Mouse (Mus musculus): Measurements from ENCODE around the gene Fam209. TPM values are rescaled to one million over a fixed set of nuclear protein-coding genes. Genes with fewer than 3 reads are reported as not detected.

The Fam209 gene
- polyA plus RNA-seq, 1 experiment from 2014 or later: not detected

- Histone ChIP-seq H3K36me3 (ENCODE audit: control insufficient read depth, insufficient read depth, low read length) (no peaks in the 10 kb centered on the region; the same call in 1 of the 2 replicates), H3K9ac (ENCODE audit: low read depth, low read length) (no peak overlapping the region), H3K4me3 (ENCODE audit: low read depth, low read length) (no peak overlapping the region), H3K27me3 (ENCODE audit: control insufficient read depth, insufficient read depth, low read length) (no peaks in the 10 kb centered on the region), H3K9me3 (ENCODE audit: control insufficient read depth, low read length) (no peaks in the 10 kb centered on the region), H3K4me2 (replicated peaks; ENCODE audit: low read depth, low read length) (no peak overlapping the region), H3K27ac (ENCODE audit: low read depth, low read length) (no peak overlapping the region), H3K4me1 (replicated peaks; ENCODE audit: control insufficient read depth, insufficient read depth, low read length) (no peaks in the 10 kb centered on the region)
- 94% methylated on average over 5 of the region's 5 CpGs for WGBS
- ATAC-seq (ENCODE audit: low FRiP score) (no peak), DNase-seq (ENCODE audit: low spot score) (no peak)
Measured at GRCm38 (mm10) chr2:172467206-172467605, 5.1 kb upstream of the Fam209 start.

- H3K36me3 ChIP-seq (ENCODE audit: control insufficient read depth, insufficient read depth, low read length): no peaks in the 10 kb centered on the region; the same call in 1 of the 2 replicates
- H3K4me2 ChIP-seq (replicated peaks; ENCODE audit: low read depth, low read length): no peak overlapping the region
- H3K27ac ChIP-seq (ENCODE audit: low read depth, low read length): no peak overlapping the region
- DNase-seq (ENCODE audit: low spot score) (no peak), ATAC-seq (ENCODE audit: low FRiP score) (no peak)
- H3K9ac ChIP-seq (ENCODE audit: low read depth, low read length): no peak overlapping the region
- H3K4me1 ChIP-seq (replicated peaks; ENCODE audit: control insufficient read depth, insufficient read depth, low read length): no peaks in the 10 kb centered on the region
- no peaks in the 10 kb centered on the region for H3K27me3 ChIP-seq (ENCODE audit: control insufficient read depth, insufficient read depth, low read length)
- WGBS: 80% methylated on average over 11 of the region's 11 CpGs
- H3K9me3 ChIP-seq (ENCODE audit: control insufficient read depth, low read length): no peaks in the 10 kb centered on the region
- H3K4me3 ChIP-seq (ENCODE audit: low read depth, low read length): no peak overlapping the region
Measured at GRCm38 (mm10) chr2:172468346-172468819, 3.9 kb upstream of the Fam209 start.

GRCm38 (mm10) chr2:172473591-172473990 is 1.3 kb downstream of the Fam209 start:
- H3K4me1 ChIP-seq (replicated peaks; ENCODE audit: control insufficient read depth, insufficient read depth, low read length): no peaks in the 10 kb centered on the region
- H3K9me3 ChIP-seq (ENCODE audit: control insufficient read depth, low read length): no peaks in the 10 kb centered on the region
- DNase-seq (ENCODE audit: low spot score): no peak
- no peak overlapping the region for H3K4me3 ChIP-seq (ENCODE audit: low read depth, low read length)
- 89% methylated on average over 8 of the region's 8 CpGs for WGBS
- H3K27me3 ChIP-seq (ENCODE audit: control insufficient read depth, insufficient read depth, low read length): no peaks in the 10 kb centered on the region
- no peak overlapping the region for H3K9ac ChIP-seq (ENCODE audit: low read depth, low read length)
- H3K36me3 ChIP-seq (ENCODE audit: control insufficient read depth, insufficient read depth, low read length): no peaks in the 10 kb centered on the region; the same call in 1 of the 2 replicates
- no peak overlapping the region for H3K27ac ChIP-seq (ENCODE audit: low read depth, low read length)
- H3K4me2 ChIP-seq (replicated peaks; ENCODE audit: low read depth, low read length): no peak overlapping the region
- no peak for ATAC-seq (ENCODE audit: low FRiP score)

- Histone ChIP-seq H3K36me3 (ENCODE audit: control insufficient read depth, insufficient read depth, low read length) (no peaks in the 10 kb centered on the region), H3K4me1 (replicated peaks; ENCODE audit: control insufficient read depth, insufficient read depth, low read length) (no peaks in the 10 kb centered on the region), H3K27ac (ENCODE audit: low read depth, low read length) (no peak overlapping the region), H3K4me2 (replicated peaks; ENCODE audit: low read depth, low read length) (no peak overlapping the region), H3K4me3 (ENCODE audit: low read depth, low read length) (no peak overlapping the region), H3K9ac (ENCODE audit: low read depth, low read length) (no peak overlapping the region), H3K27me3 (ENCODE audit: control insufficient read depth, insufficient read depth, low read length) (no peaks in the 10 kb centered on the region), H3K9me3 (ENCODE audit: control insufficient read depth, low read length) (no peaks in the 10 kb centered on the region)
- 34% methylated on average over 6 of the region's 6 CpGs for WGBS
- ATAC-seq (ENCODE audit: low FRiP score) (no peak), DNase-seq (ENCODE audit: low spot score) (peak; percentile 19)
Measured at GRCm38 (mm10) chr2:172474970-172475369, 2.6 kb downstream of the Fam209 start.

- no peak overlapping the region for H3K4me3 ChIP-seq (ENCODE audit: low read depth, low read length)
- ATAC-seq (ENCODE audit: low FRiP score): no peak
- no peak overlapping the region for H3K9ac ChIP-seq (ENCODE audit: low read depth, low read length)
- H3K9me3 ChIP-seq (ENCODE audit: control insufficient read depth, low read length): no peaks in the 10 kb centered on the region
- no peaks in the 10 kb centered on the region for H3K36me3 ChIP-seq (ENCODE audit: control insufficient read depth, insufficient read depth, low read length)
- WGBS: 37% methylated on average over 10 of the region's 10 CpGs
- no peaks in the 10 kb centered on the region for H3K27me3 ChIP-seq (ENCODE audit: control insufficient read depth, insufficient read depth, low read length)
- H3K4me2 ChIP-seq (replicated peaks; ENCODE audit: low read depth, low read length): no peak overlapping the region
- no peaks in the 10 kb centered on the region for H3K4me1 ChIP-seq (replicated peaks; ENCODE audit: control insufficient read depth, insufficient read depth, low read length)
- no peak overlapping the region for H3K27ac ChIP-seq (ENCODE audit: low read depth, low read length)
- DNase-seq (ENCODE audit: low spot score): no peak
Measured at GRCm38 (mm10) chr2:172476707-172477260, 4.5 kb downstream of the Fam209 start.

GRCm38 (mm10) chr2:172477350-172477749 is 5.0 kb downstream of the Fam209 start:
- Histone ChIP-seq H3K4me1 (replicated peaks; ENCODE audit: control insufficient read depth, insufficient read depth, low read length) (no peaks in the 10 kb centered on the region), H3K27me3 (ENCODE audit: control insufficient read depth, insufficient read depth, low read length) (no peaks in the 10 kb centered on the region), H3K4me3 (ENCODE audit: low read depth, low read length) (no peak overlapping the region), H3K4me2 (replicated peaks; ENCODE audit: low read depth, low read length) (no peak overlapping the region), H3K9me3 (ENCODE audit: control insufficient read depth, low read length) (no peaks in the 10 kb centered on the region), H3K9ac (ENCODE audit: low read depth, low read length) (no peak overlapping the region), H3K36me3 (ENCODE audit: control insufficient read depth, insufficient read depth, low read length) (no peaks in the 10 kb centered on the region), H3K27ac (ENCODE audit: low read depth, low read length) (no peak overlapping the region)
- DNase-seq (ENCODE audit: low spot score): no peak
- WGBS: 59% methylated on average over 3 of the region's 3 CpGs
- ATAC-seq (ENCODE audit: low FRiP score): peak; percentile 14; the same call in 1 of the 2 replicates

- no peaks in the 10 kb centered on the region for H3K9me3 ChIP-seq (ENCODE audit: control insufficient read depth, low read length)
- WGBS: 9% methylated on average over 2 of the region's 2 CpGs
- peak; percentile 30; the same call in 1 of the 2 replicates for ATAC-seq (ENCODE audit: low FRiP score)
- H3K36me3 ChIP-seq (ENCODE audit: control insufficient read depth, insufficient read depth, low read length): no peaks in the 10 kb centered on the region
- H3K27ac ChIP-seq (ENCODE audit: low read depth, low read length): no peak overlapping the region
- no peak overlapping the region for H3K4me2 ChIP-seq (replicated peaks; ENCODE audit: low read depth, low read length)
- no peak overlapping the region for H3K4me3 ChIP-seq (ENCODE audit: low read depth, low read length)
- no peaks in the 10 kb centered on the region for H3K27me3 ChIP-seq (ENCODE audit: control insufficient read depth, insufficient read depth, low read length)
- H3K9ac ChIP-seq (ENCODE audit: low read depth, low read length): no peak overlapping the region
- H3K4me1 ChIP-seq (replicated peaks; ENCODE audit: control insufficient read depth, insufficient read depth, low read length): no peaks in the 10 kb centered on the region
- peak; percentile 70 for DNase-seq (ENCODE audit: low spot score)
Measured at GRCm38 (mm10) chr2:172477860-172478259, 5.5 kb downstream of the Fam209 start.

- no peaks in the 10 kb centered on the region for H3K27me3 ChIP-seq (ENCODE audit: control insufficient read depth, insufficient read depth, low read length)
- 75% methylated on average over 7 of the region's 7 CpGs for WGBS
- no peak overlapping the region for H3K4me2 ChIP-seq (replicated peaks; ENCODE audit: low read depth, low read length)
- H3K9ac ChIP-seq (ENCODE audit: low read depth, low read length): no peak overlapping the region
- H3K36me3 ChIP-seq (ENCODE audit: control insufficient read depth, insufficient read depth, low read length): no peaks in the 10 kb centered on the region
- ATAC-seq (ENCODE audit: low FRiP score) (no peak), DNase-seq (ENCODE audit: low spot score) (no peak)
- no peaks in the 10 kb centered on the region for H3K9me3 ChIP-seq (ENCODE audit: control insufficient read depth, low read length)
- H3K27ac ChIP-seq (ENCODE audit: low read depth, low read length): no peak overlapping the region
- no peak overlapping the region for H3K4me3 ChIP-seq (ENCODE audit: low read depth, low read length)
- H3K4me1 ChIP-seq (replicated peaks; ENCODE audit: control insufficient read depth, insufficient read depth, low read length): no peaks in the 10 kb centered on the region
Measured at GRCm38 (mm10) chr2:172480296-172480695, 8.0 kb downstream of the Fam209 start.

GRCm38 (mm10) chr2:172481654-172482385 is 9.5 kb downstream of the Fam209 start:
- no peak overlapping the region for H3K27ac ChIP-seq (ENCODE audit: low read depth, low read length)

More at GRCm38 (mm10) chr2:172481654-172482385, 9.5 kb downstream of the Fam209 start:
- H3K9me3 ChIP-seq (ENCODE audit: control insufficient read depth, low read length): no peaks in the 10 kb centered on the region
- no peaks in the 10 kb centered on the region for H3K36me3 ChIP-seq (ENCODE audit: control insufficient read depth, insufficient read depth, low read length)
- H3K27me3 ChIP-seq (ENCODE audit: control insufficient read depth, insufficient read depth, low read length): no peaks in the 10 kb centered on the region
- ATAC-seq (ENCODE audit: low FRiP score) (no peak), DNase-seq (ENCODE audit: low spot score) (no peak)
- no peak overlapping the region for H3K9ac ChIP-seq (ENCODE audit: low read depth, low read length)
- WGBS: 87% methylated on average over 16 of the region's 16 CpGs
- H3K4me3 ChIP-seq (ENCODE audit: low read depth, low read length): no peak overlapping the region
- H3K4me2 ChIP-seq (replicated peaks; ENCODE audit: low read depth, low read length): no peak overlapping the region
- no peaks in the 10 kb centered on the region for H3K4me1 ChIP-seq (replicated peaks; ENCODE audit: control insufficient read depth, insufficient read depth, low read length)
